Mouse (Mus musculus) ES-E14 (cell line): ENCODE measurements around the gene Olfr303. TPM values are rescaled to one million over a fixed set of nuclear protein-coding genes. Genes with fewer than 3 reads are reported as not detected.
"Not testable (repeated sequence)": the region's sequence is repeated elsewhere in the genome, so short reads cannot be mapped to it uniquely, and the experiment has no call there.

Experiments used
- DNase-seq: peaks from one replicate; pipeline ENCODE4 v3.0.0-alpha.2; 2013; ENCODE audit warnings: low read depth, low spot score
- H3K27ac ChIP-seq: 2 replicates; pipeline ENCODE4 v1.5.1; 2012; ENCODE audit warnings: low read depth, mild to moderate bottlenecking, low read length, moderate library complexity, mixed read lengths; ENCODE audit not compliant: poor library complexity, insufficient read depth, severe bottlenecking
- H3K36me3 ChIP-seq: 2 replicates; pipeline ENCODE4 v1.6.1; 2012; ENCODE audit warnings: mild to moderate bottlenecking, low read length, moderate library complexity, mixed read lengths; ENCODE audit not compliant: control insufficient read depth, poor library complexity, insufficient read depth, severe bottlenecking
- H3K4me1 ChIP-seq, 2 experiments: fragments of 150-350 bp in 1 of 2; sonication (generic) in 1 of 2; 2 replicates each; pipeline ENCODE4 v1.6.1; 2012; ENCODE audit warnings: low read length in 2 of 2, mild to moderate bottlenecking in 1 of 2, mixed read lengths in 1 of 2; ENCODE audit not compliant: control insufficient read depth in 2 of 2, insufficient read depth in 2 of 2, poor library complexity in 1 of 2
- H3K4me3 ChIP-seq, 2 experiments: fragments of 150-350 bp in 1 of 2; sonication (generic) in 1 of 2; 2 replicates each; pipeline ENCODE4 v1.5.1; 2012; ENCODE audit warnings: low read length in 2 of 2, low read depth in 1 of 2, mild to moderate bottlenecking in 1 of 2, mixed read lengths in 1 of 2; ENCODE audit not compliant: insufficient read depth in 1 of 2, poor library complexity in 1 of 2, severe bottlenecking in 1 of 2
- H3K9ac ChIP-seq: 2 replicates; pipeline ENCODE4 v1.6.1; 2012; ENCODE audit warnings: low read depth, mild to moderate bottlenecking, low read length, mixed read lengths; ENCODE audit not compliant: poor library complexity, insufficient read depth, severe bottlenecking
- H3K9me3 ChIP-seq: fragments of 150-350 bp; sonication (generic); 2 replicates; pipeline ENCODE4 v1.6.1; 2012; ENCODE audit warnings: low read depth, mild to moderate bottlenecking, low read length; ENCODE audit not compliant: control insufficient read depth, insufficient read depth
- CHD2 ChIP-seq: IDR thresholded peaks from 2 replicates; pipeline ENCODE4 v1.6.1; 2014; ENCODE audit warnings: mild to moderate bottlenecking, low read depth, low read length, inconsistent platforms
- HCFC1 ChIP-seq: IDR thresholded peaks from 2 replicates; pipeline ENCODE4 v1.6.1; 2012; ENCODE audit warnings: low read length, inconsistent platforms, borderline replicate concordance; ENCODE audit not compliant: insufficient read depth
- MAFK ChIP-seq: IDR thresholded peaks from 2 replicates; pipeline ENCODE4 v1.6.1; 2014; ENCODE audit warnings: mild to moderate bottlenecking, low read depth, low read length, inconsistent platforms; ENCODE audit not compliant: insufficient read depth
- ZC3H11A ChIP-seq: IDR thresholded peaks from 2 replicates; pipeline ENCODE4 v1.6.1; 2012; ENCODE audit warnings: low read depth, mild to moderate bottlenecking, inconsistent platforms, low read length, borderline replicate concordance
- ZNF384 ChIP-seq: IDR thresholded peaks from 2 replicates; pipeline ENCODE4 v1.6.1; 2012; ENCODE audit warnings: low read depth, low read length, inconsistent platforms
- in situ Hi-C, 2 experiments: fragments of 600-800 bp; cut with MboI; formaldehyde crosslinking; loops; one replicate each; pipeline ENCODE4 v1.15.1; 2025; ENCODE audit warnings: low sequenced_read_pairs in 2 of 2, inconsistent platforms in 1 of 2; ENCODE audit not compliant: unreplicated experiment in 2 of 2
- total RNA-seq: library from RNA; depleted of rRNA; stranded (reverse); fragments of 300-350 nt; gene quantifications from 2 replicates; pipeline ENCODE4 v1.2.3, GENCODE M21; 2012; rRNA removed

Gene Olfr303
- total RNA-seq = not detected in 2 replicates

DNA sequence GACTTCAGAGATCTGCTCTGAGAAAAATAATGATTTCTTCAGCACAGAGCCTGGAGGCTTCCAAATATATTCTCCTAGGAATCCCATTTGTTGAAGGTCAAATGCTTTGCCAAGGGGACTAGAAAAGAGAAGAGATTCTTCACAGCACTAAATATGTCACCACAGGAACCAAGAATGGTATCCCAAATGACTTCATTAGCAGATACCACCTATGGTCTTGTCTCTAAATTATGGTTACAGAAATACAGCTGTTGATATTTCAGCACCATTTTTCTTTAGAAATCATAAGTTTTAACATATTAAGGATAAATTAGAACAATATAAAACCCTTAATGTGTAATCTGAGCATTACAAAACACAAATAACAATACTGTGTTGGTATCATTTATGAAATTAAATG, at the start of gene Olfr303:
Gene Olfr303 (minus strand): TSS at position 101 of the 400 bp plus-strand sequence.
- no peak within 1 kb of the TSS for H3K9ac ChIP-seq
- no peak within 1 kb of the TSS for H3K27ac ChIP-seq
- H3K36me3 ChIP-seq = no peaks in the 10 kb centered on the region
- H3K4me1 ChIP-seq = no peaks in the 10 kb centered on the region
- DNase-seq = no peak
- no peaks in the 10 kb centered on the region for H3K9me3 ChIP-seq
- no peak for TF ChIP-seq ZNF384
- TF ChIP-seq HCFC1 = no peak
- no peak for TF ChIP-seq MAFK
- no peak for TF ChIP-seq ZC3H11A
- no peak for TF ChIP-seq CHD2
- in situ Hi-C loops = no loop called here
- no peak within 1 kb of the TSS for H3K4me3 ChIP-seq

DNA sequence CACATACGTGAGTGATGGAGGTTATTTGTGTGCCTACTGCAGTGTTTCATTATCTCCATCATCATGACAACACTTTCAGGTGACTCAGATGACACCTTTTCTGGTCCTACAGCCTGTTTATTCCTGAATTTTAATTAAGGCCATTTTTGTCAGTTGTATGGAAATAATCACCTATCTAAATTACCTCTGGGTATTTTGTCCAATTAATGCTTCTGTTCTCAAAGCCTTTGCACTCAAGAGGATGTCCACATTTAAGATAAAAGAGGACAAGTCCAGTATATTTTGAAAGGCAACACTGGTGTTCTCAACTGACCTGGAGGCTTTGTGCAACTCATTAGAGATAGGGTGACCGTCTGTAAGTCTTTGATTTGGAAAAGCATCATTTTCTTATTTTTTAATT, 6.0 kb upstream of the Olfr303 start, which contains the start of gene Olfr301:
Gene Olfr301 (plus strand): TSS at position 301 of the 400 bp plus-strand sequence.
- Histone ChIP-seq H3K27ac (no peak within 1 kb of the TSS), H3K4me1 (no peaks in the 10 kb centered on the region), H3K9ac (no peak within 1 kb of the TSS), H3K4me3 (no peak within 1 kb of the TSS), H3K36me3 (no peaks in the 10 kb centered on the region), H3K9me3 (no peaks in the 10 kb centered on the region)
- in situ Hi-C loops = no loop called here
- TF ChIP-seq CHD2 (no peak), ZNF384 (no peak), MAFK (no peak), ZC3H11A (no peak), HCFC1 (no peak)
- no peak for DNase-seq

DNA sequence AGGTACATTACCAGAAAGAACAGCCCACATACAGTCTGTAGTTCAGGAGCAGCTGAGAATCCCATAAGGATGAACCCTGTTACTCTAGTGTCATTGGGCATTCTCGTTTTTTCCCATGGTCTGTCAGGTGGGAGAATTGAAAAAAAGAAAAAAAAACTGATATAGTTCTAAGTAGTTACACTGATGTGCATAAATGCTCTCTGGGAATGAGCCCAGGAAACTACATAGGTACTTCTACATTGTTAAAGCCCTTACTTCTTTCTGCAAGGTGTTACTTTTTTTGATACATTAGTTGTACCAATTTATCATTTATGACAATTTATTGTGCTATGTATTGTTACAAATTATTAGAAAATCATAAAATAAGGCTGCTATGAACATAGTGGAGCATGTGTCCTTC, 11.0 kb downstream of the Olfr303 start, which contains the start of gene Olfr304:
Gene Olfr304 (minus strand): TSS at position 101 of the 400 bp plus-strand sequence.
- H3K36me3 ChIP-seq = no peaks in the 10 kb centered on the region
- DNase-seq = no peak
- H3K4me1 ChIP-seq = no peaks in the 10 kb centered on the region
- no peak within 1 kb of the TSS for H3K4me3 ChIP-seq
- H3K9me3 ChIP-seq = no peaks in the 10 kb centered on the region
- in situ Hi-C loops = no loop called here
- no peak within 1 kb of the TSS for H3K9ac ChIP-seq
- TF ChIP-seq HCFC1 (no peak), MAFK (no peak)
- H3K27ac ChIP-seq = no peak within 1 kb of the TSS

DNA sequence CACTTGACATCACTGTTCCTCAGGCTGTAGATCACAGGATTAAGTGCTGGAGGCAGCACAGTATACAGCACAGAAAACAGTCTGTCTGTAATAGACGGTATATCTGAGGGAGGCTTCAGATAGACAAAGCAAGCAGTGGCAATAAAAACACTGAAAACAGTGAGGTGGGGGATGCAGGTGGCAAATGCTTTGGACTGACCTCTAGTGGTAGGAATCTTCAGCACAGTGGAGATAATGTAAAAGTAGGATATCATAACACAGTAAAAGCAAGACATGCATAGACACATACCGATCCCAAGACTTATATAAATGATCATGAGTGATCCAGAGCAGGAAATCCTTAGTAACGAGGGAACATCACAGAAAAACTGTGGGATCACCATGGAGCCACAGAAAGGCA, 11.8 kb downstream of the Olfr303 start:
- in situ Hi-C loops = no loop called here

DNA sequence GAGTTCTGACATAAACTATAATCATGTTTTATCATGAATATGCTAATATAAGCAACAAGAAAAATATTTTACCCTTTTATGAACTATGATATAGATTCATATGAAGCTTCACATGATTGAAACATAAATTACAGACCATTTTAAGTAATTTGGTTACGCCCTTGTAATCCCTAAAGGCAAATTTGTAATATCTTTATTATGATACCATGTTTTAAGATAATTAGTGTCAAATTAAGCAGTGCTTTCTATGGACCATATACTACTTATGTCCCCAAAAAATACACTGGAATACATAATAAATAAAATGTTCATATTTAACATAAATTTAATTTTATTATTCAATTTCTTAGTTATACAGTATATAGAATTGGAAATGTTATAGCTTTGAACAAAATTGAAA, 30.8 kb downstream of the Olfr303 start, which contains the start of gene Olfr305:
Gene Olfr305 (minus strand): TSS at position 101 of the 400 bp plus-strand sequence.
- no peaks in the 10 kb centered on the region for H3K4me1 ChIP-seq
- TF ChIP-seq ZC3H11A (no peak), MAFK (no peak), HCFC1 (no peak), CHD2 (no peak), ZNF384 (no peak)
- H3K4me3 ChIP-seq = no peak within 1 kb of the TSS
- no peaks in the 10 kb centered on the region for H3K9me3 ChIP-seq
- no peak within 1 kb of the TSS for H3K27ac ChIP-seq
- in situ Hi-C loops = no loop called here
- no peak within 1 kb of the TSS for H3K9ac ChIP-seq
- DNase-seq = no peak
- H3K36me3 ChIP-seq = no peaks in the 10 kb centered on the region

More for the DNA sequence above, 11.8 kb downstream of the Olfr303 start:
- no peaks in the 10 kb centered on the region for H3K9me3 ChIP-seq
- no peaks in the 10 kb centered on the region for H3K4me1 ChIP-seq
- H3K36me3 ChIP-seq = no peaks in the 10 kb centered on the region
- no peak overlapping the region for H3K9ac ChIP-seq
- peak; percentile 14; the same call in 1 of the 2 replicates for TF ChIP-seq ZC3H11A
- TF ChIP-seq MAFK = no peak
- DNase-seq = peak; percentile 34
- H3K4me3 ChIP-seq = no peak overlapping the region
- H3K27ac ChIP-seq = no peak overlapping the region

DNA sequence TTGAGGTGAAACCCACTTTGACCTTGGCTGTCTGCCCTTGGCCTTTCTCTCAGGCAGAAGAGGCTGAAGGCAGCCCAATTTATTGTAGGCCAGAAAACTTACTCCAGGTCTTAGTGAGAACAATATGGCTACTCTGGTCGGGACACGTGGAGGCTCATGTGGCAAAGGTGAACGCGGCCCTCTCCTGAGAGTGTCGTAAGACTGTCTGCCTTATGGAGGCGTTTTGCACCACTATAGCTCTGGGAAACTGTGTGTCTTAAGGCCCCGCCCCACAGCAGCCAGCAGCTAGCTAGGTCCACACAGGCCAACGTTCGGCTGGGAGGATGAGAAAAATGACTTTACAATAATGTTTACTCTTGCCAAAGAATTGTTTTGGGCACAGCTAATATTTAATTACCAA, 51.3 kb downstream of the Olfr303 start:
- H3K27ac ChIP-seq = peak overlapping the region; percentile 56; the same call in 1 of the 2 replicates
- H3K9me3 ChIP-seq, H3K9ac ChIP-seq, H3K4me3 ChIP-seq, H3K36me3 ChIP-seq, in situ Hi-C loops, H3K4me1 ChIP-seq, DNase-seq: not testable (repeated sequence)
